Mouse (Mus musculus): Measurements from ENCODE around the gene Tmem184b. TPM values are rescaled to one million over a fixed set of nuclear protein-coding genes. Genes with fewer than 3 reads are reported as not detected.

Tmem184b gene
- total RNA-seq (2021) (10 to 100 TPM; 38.7 to 42.9 TPM), polyA plus RNA-seq (2012; rRNA removed) (83.1 and 84.2 TPM in 2 replicates)
- long read RNA-seq, transcript Tmem184b-204 (10 exons, 3,315 nt), result major isoform, 19 of 64 reads
- long read RNA-seq, transcript Tmem184b-201 (9 exons, 3,627 nt), result minor isoform, 14 of 64 reads
- long read RNA-seq, partial matches to known transcripts, result 10 of 64 reads
- long read RNA-seq, other reads (novel, unspliced or antisense), result 21 of 64 reads

- Histone ChIP-seq H3K27ac (peak within 1 kb of the TSS; percentile 97), H3K36me3 (ENCODE audit: control insufficient read depth, insufficient read depth, low read length) (no peaks in the 10 kb centered on the region; the same call in 1 of the 2 replicates), H3K9ac (ENCODE audit: low read depth, low read length) (peak within 1 kb of the TSS; percentile 96), H3K79me2 (replicated peaks; ENCODE audit: control insufficient read depth, insufficient read depth, low read length) (peaks cover 9% of the 10 kb centered on the region), H3K4me1 (ENCODE audit: control insufficient read depth, insufficient read depth, low read length) (peaks cover 27% of the 10 kb centered on the region), H3K4me3 (peak within 1 kb of the TSS; percentile 97), H3K27me3 (ENCODE audit: control insufficient read depth, insufficient read depth, low read length) (no peaks in the 10 kb centered on the region)
- TF ChIP-seq CTCF (IDR thresholded peaks at IDR 0.05) (0 out of 2 replicates have a peak, but pooled peaks have one; percentile 18), EP300 (IDR thresholded peaks at IDR 0.05; ENCODE audit: insufficient read depth, low read depth, low read length) (no peak; the same call in 1 of the 2 replicates), POLR2A (IDR thresholded peaks at IDR 0.05; ENCODE audit: insufficient read depth, low read depth, low read length) (peak; percentile 63)
- intact Hi-C loops (cut with DNase I), result loop anchor here (1.0 kb wide), 1 partner anchor 39 kb away; no protein-coding TSS in a partner anchor
- peak; percentile 95 to 96 for DNase-seq
- WGBS, result under 1% methylated on average over 82 of the region's 90 CpGs
Observed at GRCm38 (mm10) chr15:79402836-79403762, at the start of gene Tmem184b. Tmem184b (minus strand) TSS chr15:79403569.

DNA sequence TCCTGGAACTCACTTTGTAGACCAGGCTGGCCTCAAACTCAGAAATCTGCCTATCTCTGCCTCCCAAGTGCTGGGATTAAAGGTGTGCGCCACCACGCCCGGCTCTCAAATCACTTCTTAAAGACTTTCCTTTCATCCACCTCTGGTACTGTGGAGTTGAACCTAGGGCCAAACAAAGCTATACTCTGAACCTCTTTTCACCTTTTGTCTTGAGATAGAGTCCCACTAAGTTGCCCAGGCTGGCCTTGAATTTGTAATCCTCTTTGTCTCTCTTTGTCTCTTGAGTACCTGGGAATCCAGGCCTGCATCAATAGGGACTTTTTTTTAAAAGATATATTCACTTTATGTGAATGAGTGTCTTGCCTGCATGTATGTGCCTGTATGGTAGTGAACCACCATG is 44.7 kb upstream of the Tmem184b start:
- Histone ChIP-seq H3K36me3 (ENCODE audit: control insufficient read depth, insufficient read depth, low read length) (no peaks in the 10 kb centered on the region), H3K79me2 (replicated peaks; ENCODE audit: control insufficient read depth, insufficient read depth, low read length) (no peaks in the 10 kb centered on the region), H3K27ac (no peak overlapping the region), H3K4me1 (ENCODE audit: control insufficient read depth, insufficient read depth, low read length) (peaks cover 2% of the 10 kb centered on the region), H3K9ac (ENCODE audit: low read depth, low read length) (no peak overlapping the region), H3K4me3 (no peak overlapping the region), H3K27me3 (ENCODE audit: control insufficient read depth, insufficient read depth, low read length) (no peaks in the 10 kb centered on the region)
- intact Hi-C loops (cut with DNase I), result no loop called here
- DNase-seq, result no peak
- 87% methylated on average over 3 of the region's 3 CpGs for WGBS
- no peak for TF ChIP-seq EP300 (IDR thresholded peaks at IDR 0.05; ENCODE audit: insufficient read depth, low read depth, low read length)
- no peak for TF ChIP-seq POLR2A (IDR thresholded peaks at IDR 0.05; ENCODE audit: insufficient read depth, low read depth, low read length)
- no peak for TF ChIP-seq CTCF (IDR thresholded peaks at IDR 0.05)

- H3K9ac ChIP-seq (ENCODE audit: low read depth, low read length), result 0 out of 2 replicates have a peak overlapping the region, but pooled peaks have one; percentile 10
- H3K27me3 ChIP-seq (ENCODE audit: control insufficient read depth, insufficient read depth, low read length), result no peaks in the 10 kb centered on the region
- 50% methylated on average over 8 of the region's 8 CpGs for WGBS
- intact Hi-C loops (cut with DNase I), result no loop called here
- DNase-seq, result no peak
- peaks cover 5% of the 10 kb centered on the region for H3K4me1 ChIP-seq (ENCODE audit: control insufficient read depth, insufficient read depth, low read length)
- H3K4me3 ChIP-seq, result no peak overlapping the region
- H3K27ac ChIP-seq, result no peak overlapping the region
- TF ChIP-seq CTCF (IDR thresholded peaks at IDR 0.05), result no peak
- TF ChIP-seq POLR2A (IDR thresholded peaks at IDR 0.05; ENCODE audit: insufficient read depth, low read depth, low read length), result no peak
- no peak for TF ChIP-seq EP300 (IDR thresholded peaks at IDR 0.05; ENCODE audit: insufficient read depth, low read depth, low read length)
- H3K36me3 ChIP-seq (ENCODE audit: control insufficient read depth, insufficient read depth, low read length), result no peaks in the 10 kb centered on the region
- H3K79me2 ChIP-seq (replicated peaks; ENCODE audit: control insufficient read depth, insufficient read depth, low read length), result no peaks in the 10 kb centered on the region
Observed at GRCm38 (mm10) chr15:79445786-79446654, 42.7 kb upstream of the Tmem184b start.

DNA sequence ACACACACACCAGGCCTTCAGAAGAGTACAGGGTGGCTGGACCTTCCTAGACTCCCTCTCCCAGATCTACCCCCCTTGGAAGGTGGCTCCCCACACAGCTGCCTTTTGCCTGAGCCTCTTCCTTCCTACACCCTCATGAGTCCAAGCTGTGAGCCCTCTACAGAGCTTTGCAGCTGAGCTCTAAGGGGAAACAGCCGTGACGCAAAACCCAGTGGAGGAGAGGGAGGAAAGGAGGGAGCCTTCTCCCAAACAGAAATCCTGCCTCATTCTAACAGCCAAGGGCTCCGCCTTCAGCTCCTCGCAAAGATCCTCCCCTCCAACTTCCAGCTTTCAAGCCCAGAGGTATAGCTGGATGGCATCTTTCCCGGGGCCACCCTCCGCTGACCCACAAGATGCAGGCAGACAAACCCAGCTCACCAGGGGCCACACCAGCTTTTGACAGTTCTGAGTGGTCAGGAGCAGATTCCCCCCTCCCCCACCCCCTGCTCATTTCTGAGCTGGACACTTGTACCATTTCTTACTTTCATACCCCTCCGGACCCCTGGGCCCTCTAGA is 40.6 kb upstream of the Tmem184b start:
- no peak overlapping the region for H3K9ac ChIP-seq (ENCODE audit: low read depth, low read length)
- 70% methylated on average over 7 of the region's 7 CpGs for whole genome bisulfite sequencing
- no peaks in the 10 kb centered on the region; the same call in 1 of the 2 replicates for H3K36me3 ChIP-seq (ENCODE audit: control insufficient read depth, insufficient read depth, low read length)
- no peak for DNase-seq
- peaks cover 16% of the 10 kb centered on the region for H3K4me1 ChIP-seq (ENCODE audit: control insufficient read depth, insufficient read depth, low read length)
- H3K27ac ChIP-seq, result no peak overlapping the region
- no peak overlapping the region for H3K4me3 ChIP-seq
- intact Hi-C loops (cut with DNase I), result no loop called here
- H3K79me2 ChIP-seq (replicated peaks; ENCODE audit: control insufficient read depth, insufficient read depth, low read length), result no peaks in the 10 kb centered on the region
- TF ChIP-seq POLR2A (IDR thresholded peaks at IDR 0.05; ENCODE audit: insufficient read depth, low read depth, low read length), result no peak
- no peak for TF ChIP-seq CTCF (IDR thresholded peaks at IDR 0.05)
- no peak for TF ChIP-seq EP300 (IDR thresholded peaks at IDR 0.05; ENCODE audit: insufficient read depth, low read depth, low read length)
- H3K27me3 ChIP-seq (ENCODE audit: control insufficient read depth, insufficient read depth, low read length), result no peaks in the 10 kb centered on the region

DNA sequence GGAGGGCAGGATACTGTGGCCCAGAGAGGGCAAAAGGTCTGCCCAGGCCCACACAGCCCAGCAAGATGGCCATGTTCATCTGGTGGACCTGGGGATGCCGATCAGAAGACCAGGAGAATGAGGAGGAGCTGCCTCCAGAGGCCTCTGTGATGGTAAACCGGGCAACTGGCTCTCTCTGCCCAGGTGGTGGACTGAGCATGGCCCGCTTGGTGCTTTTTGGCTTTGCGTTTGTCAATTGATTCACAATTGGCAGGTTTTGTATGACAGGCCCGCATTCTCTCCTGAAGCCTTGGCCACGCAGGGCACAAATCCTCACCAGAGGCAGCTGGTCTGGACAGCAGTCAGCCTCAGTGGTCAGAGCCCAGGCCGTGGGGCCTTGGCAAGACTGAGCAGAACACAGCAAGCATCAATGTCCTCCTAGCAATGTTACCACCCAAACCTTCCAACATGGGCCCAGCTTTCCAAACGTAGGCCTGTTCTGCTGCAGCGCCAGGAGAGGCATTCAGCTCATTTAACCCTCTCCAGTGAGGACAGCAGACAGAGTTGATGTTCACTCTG is 39.7 kb upstream of the Tmem184b start:
- no peak overlapping the region for H3K4me3 ChIP-seq
- DNase-seq, result no peak
- H3K27me3 ChIP-seq (ENCODE audit: control insufficient read depth, insufficient read depth, low read length), result no peaks in the 10 kb centered on the region
- peaks cover 23% of the 10 kb centered on the region for H3K4me1 ChIP-seq (ENCODE audit: control insufficient read depth, insufficient read depth, low read length)
- intact Hi-C loops (cut with DNase I), result loop anchor here (1.0 kb wide), 1 partner anchor 40 kb away; the partner anchor contains the start of gene Tmem184b
- peak overlapping the region; percentile 97; the same call in 1 of the 2 replicates for H3K27ac ChIP-seq
- peaks cover 6% of the 10 kb centered on the region for H3K36me3 ChIP-seq (ENCODE audit: control insufficient read depth, insufficient read depth, low read length)
- no peak overlapping the region for H3K9ac ChIP-seq (ENCODE audit: low read depth, low read length)
- no peaks in the 10 kb centered on the region for H3K79me2 ChIP-seq (replicated peaks; ENCODE audit: control insufficient read depth, insufficient read depth, low read length)
- 87% methylated on average over 9 of the region's 9 CpGs for WGBS
- TF ChIP-seq CTCF (IDR thresholded peaks at IDR 0.05) (no peak), EP300 (IDR thresholded peaks at IDR 0.05; ENCODE audit: insufficient read depth, low read depth, low read length) (no peak), POLR2A (IDR thresholded peaks at IDR 0.05; ENCODE audit: insufficient read depth, low read depth, low read length) (no peak)

Measured in heart, adult 2 months (tissue).